26 mouse cellular contexts compared by ENCODE assay signal in the genomic region with DNA sequence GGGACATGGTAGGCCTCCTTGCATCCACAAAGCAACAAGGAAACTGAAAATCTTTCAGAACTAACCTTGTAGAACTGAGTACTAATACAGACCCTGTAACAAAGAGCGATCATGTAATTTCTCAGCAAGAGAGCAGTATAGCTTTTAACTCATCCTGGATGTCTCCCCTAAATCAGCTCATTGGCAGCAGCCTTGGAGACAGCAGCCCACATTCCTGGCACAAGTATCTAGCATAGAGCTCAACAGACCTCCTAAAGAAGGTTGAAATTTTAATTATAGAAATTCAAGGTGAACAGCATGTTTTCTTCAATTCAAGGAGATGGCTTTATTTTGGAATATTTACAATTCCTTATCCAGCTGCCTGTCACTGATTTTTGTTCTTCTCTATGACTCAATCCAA. TPM values are rescaled to one million over a fixed set of nuclear protein-coding genes. Genes with fewer than 3 reads are reported as not detected.
DNase-seq lines count a peak whose midpoint lies in the region; TF ChIP-seq lines count a peak whose summit lies in the region.
"Had no signal": no experiment of that assay in that cellular context is flagged by ENCODE, and none has a peak within 500 bp of the region (broad histone marks: within the 10 kb centered on the region; RNA-seq: fewer than 3 reads in every experiment).

No protein-coding gene starts in this region.

- TF ChIP-seq CTCF in left cerebral cortex, adult 2 months (IDR thresholded peaks at IDR 0.05), result no peak

- intact Hi-C loops in left cerebral cortex, adult 2 months (cut with DNase I), result no loop called here
- intact Hi-C loops in left cerebral cortex, postnatal 4 days (cut with DNase I), result no loop called here

- H3K27ac ChIP-seq in left cerebral cortex, adult 2 months, result peak overlapping the region; percentile 72
- H3K27ac ChIP-seq: embryonic facial prominence, embryonic 15.5 days; forebrain, embryonic 10.5 days; gastrocnemius, adult 2 months; heart, embryonic 13.5 days; hindbrain, embryonic 12.5 days had no signal

- peak; percentile 6 for DNase-seq in adrenal gland, adult 2 months
- DNase-seq in adrenal gland, postnatal 10 days, result no peak
- peak; percentile 25 for DNase-seq in layer of hippocampus, adult 11-12 months (ENCODE audit: low spot score)
- DNase-seq in layer of hippocampus, postnatal 10 days (ENCODE audit: low spot score in 2 of 2), result no peak
- no peak for DNase-seq in left cerebral cortex, adult 2 months (ENCODE audit: extremely low spot score in 1 of 2, low spot score in 2 of 2)
- DNase-seq in left cerebral cortex, postnatal 4 days, result no peak
- peak; percentile 71 for DNase-seq in brain, adult 2 months (ENCODE audit: low read depth, low spot score)
- DNase-seq: B cell, adult 2 months; cerebellum, adult 18-20 months; cerebellum, adult 9-11 months; gastrocnemius, adult 2 months; gastrocnemius, postnatal 25 days; heart, postnatal 4 days had no signal

- no peak overlapping the region for H3K4me3 ChIP-seq in left cerebral cortex, adult 2 months
- H3K4me3 ChIP-seq: embryonic facial prominence, embryonic 15.5 days; erythroblast, embryonic 14.5 days; forebrain, embryonic 10.5 days; gastrocnemius, adult 2 months; heart, embryonic 13.5 days; hindbrain, embryonic 12.5 days had no signal

RNA-seq across cellular contexts. Expression of gene Panx3, which starts 12.1 kb away (rescaled TPM):
- total RNA-seq in adrenal gland, adult 2 months (2021), result under 1 TPM in 1 of 2 experiments, not detected in 1; 0.20 TPM
- 0.10 and 0.46 TPM in 2 replicates for polyA plus RNA-seq in adrenal gland, adult 2 months (2012; rRNA removed)
- under 1 TPM in 1 of 2 experiments, not detected in 1; 0.99 TPM for total RNA-seq in adrenal gland, postnatal 10 days (2021)
- not detected for total RNA-seq in layer of hippocampus, postnatal 10 days (2021)
- not detected for total RNA-seq in left cerebral cortex, adult 2 months (2021)
- total RNA-seq in left cerebral cortex, postnatal 4 days (2021), result not detected
- total RNA-seq: gastrocnemius, adult 2 months; gastrocnemius, postnatal 25 days; granulocyte monocyte progenitor cell, adult 5-6 weeks; heart, postnatal 4 days had no signal
- polyA plus RNA-seq: CD4-positive, CD25-positive, alpha-beta regulatory T cell, adult 4 months; erythroblast, embryonic 14.5 days; forebrain, embryonic 10.5 days; forebrain, embryonic 14.5 days; G1E; heart, postnatal 0 days had no signal

RNA-seq across cellular contexts. Expression of gene Tbrg1, which starts 24.0 kb away (rescaled TPM):
- total RNA-seq in adrenal gland, adult 2 months (2021), result 10 to 100 TPM; 74.5 to 81.1 TPM
- 23.7 and 28.7 TPM in 2 replicates for polyA plus RNA-seq in adrenal gland, adult 2 months (2012; rRNA removed)
- total RNA-seq in adrenal gland, postnatal 10 days (2021), result 10 to 100 TPM; 81.4 to 88.9 TPM
- 10 to 100 TPM; 53.4 to 55.6 TPM for total RNA-seq in layer of hippocampus, postnatal 10 days (2021)
- 10 to 100 TPM; 52.5 to 59.8 TPM for total RNA-seq in left cerebral cortex, adult 2 months (2021)
- total RNA-seq in left cerebral cortex, postnatal 4 days (2021), result 10 to 100 TPM; 57.0 to 60.5 TPM

RNA-seq across cellular contexts. Expression of gene Olfr160, which starts 34.9 kb away (rescaled TPM):
- total RNA-seq in adrenal gland, adult 2 months (2021), result not detected
- not detected in 2 replicates for polyA plus RNA-seq in adrenal gland, adult 2 months (2012; rRNA removed)
- total RNA-seq in adrenal gland, postnatal 10 days (2021), result not detected
- not detected for total RNA-seq in layer of hippocampus, postnatal 10 days (2021)
- total RNA-seq in left cerebral cortex, adult 2 months (2021), result not detected
- not detected for total RNA-seq in left cerebral cortex, postnatal 4 days (2021)
- total RNA-seq: adrenal gland, postnatal 14 days; gastrocnemius, adult 2 months; gastrocnemius, postnatal 25 days; granulocyte monocyte progenitor cell, adult 5-6 weeks; heart, postnatal 4 days had no signal
- polyA plus RNA-seq: embryonic facial prominence, embryonic 11.5 days; erythroblast, embryonic 14.5 days; forebrain, embryonic 10.5 days; forebrain, embryonic 14.5 days; G1E; heart, embryonic 13.5 days; heart, postnatal 0 days; hindbrain, embryonic 12.5 days; hindbrain, embryonic 16.5 days had no signal

Comparison
In these comparisons a context has a peak if more than half of its experiments do, and no peak if none do; other contexts are left out.
1. DNase-seq: peak in adrenal gland, adult 2 months (single experiment), layer of hippocampus, adult 11-12 months (single experiment) and brain, adult 2 months (single experiment); none in adrenal gland, postnatal 10 days (single experiment), layer of hippocampus, postnatal 10 days (0 of 2), left cerebral cortex, adult 2 months (0 of 2) and left cerebral cortex, postnatal 4 days (single experiment).